Mouse (Mus musculus): ENCODE measurements around the gene Camk1.
A peak's percentile ranks its signal among the peaks of the same experiment; 100 is the strongest.

Camk1 gene

DNA sequence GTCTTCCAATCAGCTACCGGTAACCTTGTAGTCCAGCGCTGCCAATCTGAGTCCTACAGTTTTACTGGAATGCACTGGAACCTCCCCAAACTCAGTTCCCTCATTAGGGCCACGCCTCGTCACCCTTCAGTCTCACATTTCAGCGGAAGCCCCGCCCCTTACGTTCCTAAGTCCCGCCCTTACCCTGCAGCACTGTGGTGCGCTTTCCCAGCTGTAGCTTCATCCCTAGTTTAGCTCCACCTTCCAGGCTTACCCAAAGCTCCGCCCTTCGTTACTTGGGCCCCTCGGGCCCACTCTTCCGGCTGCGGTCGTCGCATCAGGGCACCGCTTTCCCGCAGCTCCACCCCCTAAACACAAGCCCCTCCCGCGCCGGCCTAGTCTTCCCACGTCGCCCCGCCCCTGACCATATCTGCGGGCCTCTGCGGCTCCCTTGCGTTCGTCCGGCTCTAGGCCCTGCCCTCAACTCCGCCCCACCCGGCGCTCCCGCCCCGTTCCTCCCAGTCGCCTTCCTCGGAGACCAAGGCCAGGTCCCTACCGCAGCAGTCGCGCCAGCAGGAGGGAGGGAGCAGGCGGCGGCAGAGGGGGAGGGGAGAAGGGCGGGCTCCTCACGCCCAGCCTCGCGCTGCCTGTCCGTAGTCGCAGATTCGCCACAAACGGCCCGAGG is 37.3 kb downstream of the Camk1 start:
- peak; percentile 100 for DNase-seq (ENCODE audit: low read depth, low spot score)

DNA sequence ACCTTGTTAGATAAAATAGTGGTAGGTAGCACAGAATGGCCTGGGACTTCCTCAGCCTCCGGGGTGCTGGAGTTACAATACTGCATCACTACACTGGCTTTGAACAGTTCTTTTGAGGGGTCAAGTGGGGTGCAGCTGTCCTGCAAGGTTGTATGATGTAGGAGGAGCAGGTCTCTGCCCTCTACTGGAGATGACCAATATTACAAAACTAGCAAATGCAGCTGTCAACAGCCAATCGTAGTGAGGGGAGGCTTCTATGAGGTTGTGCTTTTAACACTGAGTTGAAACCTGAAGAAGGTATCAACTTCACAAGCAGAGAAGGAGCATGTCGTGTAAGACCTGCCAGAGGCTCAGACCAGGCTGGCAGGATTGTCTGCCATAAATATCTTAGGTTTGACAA is 41.5 kb downstream of the Camk1 start:
- peak; percentile 75 for DNase-seq (ENCODE audit: low read depth, low spot score)

GRCm38 (mm10) chr6:113301350-113301749 is 42.4 kb downstream of the Camk1 start:
- DNase-seq (ENCODE audit: low read depth, low spot score): no peak

DNA sequence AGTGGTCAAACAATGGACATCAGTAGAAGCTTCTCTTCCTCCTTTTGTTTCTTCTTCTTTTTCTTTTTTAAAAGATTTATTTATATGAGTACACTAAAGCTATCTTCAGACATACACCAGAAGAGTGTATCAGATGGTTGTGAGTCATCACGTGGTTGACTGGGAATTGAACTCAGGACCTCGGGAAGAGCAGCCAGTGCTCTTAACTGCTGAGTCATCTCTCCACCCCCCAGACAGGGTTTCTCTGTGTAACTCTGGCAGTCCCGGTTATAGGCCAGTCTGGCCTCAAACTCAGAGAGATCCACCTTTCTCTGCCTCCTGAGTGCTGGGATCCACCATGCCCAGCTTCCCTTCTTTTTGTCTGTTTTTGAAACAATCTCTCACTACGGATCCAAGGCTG is 47.1 kb downstream of the Camk1 start:
- no peak for DNase-seq (ENCODE audit: low read depth, low spot score)

- no peak for DNase-seq (ENCODE audit: low read depth, low spot score)
Observed at GRCm38 (mm10) chr6:113296046-113296445, 47.7 kb downstream of the Camk1 start.

DNA sequence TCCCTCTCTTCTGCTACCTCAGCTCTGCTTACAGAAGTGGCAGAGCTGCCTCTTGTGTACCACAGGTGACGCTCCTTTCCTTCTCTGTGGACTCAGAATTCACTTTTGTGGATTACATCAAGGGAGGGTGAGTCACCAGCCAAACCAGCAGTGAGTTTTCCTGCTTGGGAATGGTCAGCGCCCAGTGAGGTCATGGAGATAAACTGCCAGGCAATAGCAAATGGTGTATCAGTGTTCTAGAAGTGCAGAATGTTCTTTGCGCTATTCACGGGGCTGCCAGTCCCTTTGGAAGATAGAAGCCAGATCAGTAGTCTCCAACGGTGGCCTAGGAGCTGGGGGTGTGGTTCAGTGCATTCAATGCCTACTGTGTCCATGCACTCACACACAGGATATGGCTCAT is 50.8 kb downstream of the Camk1 start:
- DNase-seq (ENCODE audit: low read depth, low spot score): no peak

GRCm38 (mm10) chr6:113290346-113290745 is 53.4 kb downstream of the Camk1 start:
- no peak for DNase-seq (ENCODE audit: low read depth, low spot score)

GRCm38 (mm10) chr6:113289346-113289745 is 54.4 kb downstream of the Camk1 start:
- no peak for DNase-seq (ENCODE audit: low read depth, low spot score)

GRCm38 (mm10) chr6:113287236-113287635 is 56.5 kb downstream of the Camk1 start:
- no peak for DNase-seq (ENCODE audit: low read depth, low spot score)

DNA sequence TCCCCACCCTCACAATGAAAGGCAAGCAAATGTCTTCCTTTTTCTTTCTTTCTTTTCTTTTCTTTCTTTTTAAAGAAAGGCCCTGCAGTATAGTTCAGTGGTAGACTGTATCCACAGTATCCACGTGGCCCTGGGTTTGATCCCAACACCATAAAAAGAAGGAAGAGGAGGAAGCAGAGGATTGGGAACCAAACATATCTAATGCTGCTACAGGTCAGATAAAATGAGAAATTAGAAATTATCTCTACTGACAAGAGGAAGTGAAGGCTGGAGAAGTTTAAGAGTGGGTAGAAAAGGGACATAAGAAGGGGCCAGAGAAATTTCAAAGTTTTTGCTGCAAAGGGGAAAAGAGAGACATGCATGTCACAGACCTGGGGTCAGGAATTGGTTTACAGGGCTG is 57.5 kb downstream of the Camk1 start:
- DNase-seq (ENCODE audit: low read depth, low spot score): no peak

GRCm38 (mm10) chr6:113284931-113285330 is 58.9 kb downstream of the Camk1 start:
- no peak for DNase-seq (ENCODE audit: low read depth, low spot score)

Measured in CD4-positive, CD25-positive, alpha-beta regulatory T cell, adult 2 months (primary cell).